Mouse (Mus musculus) T-helper 1 cell (primary cell): Measurements from ENCODE around the gene Cd164.

Experiments
- in situ Hi-C: fragments of 300-600 bp; cut with MboI, MseI; formaldehyde crosslinking; loops from one replicate; pipeline ENCODE4 v1.15.1; 2025; ENCODE audit warnings: high pct_unique_total_duplicates

The Cd164 gene

DNA sequence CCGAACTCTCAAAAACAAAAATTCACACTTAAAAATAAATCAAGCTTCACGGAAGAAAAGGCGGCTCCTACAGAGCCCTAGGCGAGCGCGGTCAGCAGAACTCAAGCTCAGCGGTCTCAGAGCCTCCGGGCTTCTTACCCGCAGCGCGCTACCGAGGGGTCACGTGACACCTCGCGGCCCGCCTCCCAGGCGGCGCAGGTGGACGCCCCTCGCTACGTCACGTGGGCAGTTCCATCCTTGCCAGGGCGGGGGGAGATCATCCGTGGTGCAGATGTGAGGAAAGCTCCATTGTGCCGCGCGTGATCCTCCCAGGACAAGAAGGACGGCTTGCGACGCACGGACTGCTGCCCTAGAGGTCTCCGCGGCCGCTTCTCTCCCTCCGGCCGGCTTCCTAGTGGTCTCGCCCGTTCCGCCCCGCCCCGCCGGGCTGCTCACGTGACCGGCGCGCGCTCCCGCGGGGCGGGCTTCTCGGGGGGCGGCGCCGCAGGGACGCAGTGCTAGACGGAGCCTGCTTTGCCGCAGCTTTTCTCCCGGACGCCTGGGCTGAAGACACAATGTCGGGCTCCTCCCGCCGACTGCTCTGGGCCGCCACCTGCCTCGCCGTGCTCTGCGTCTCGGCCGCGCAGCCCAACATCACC, at the start of gene Cd164:
Cd164 (plus strand) TSS at position 434 of the 638 bp plus-strand sequence.
- in situ Hi-C loops: no loop called here

DNA sequence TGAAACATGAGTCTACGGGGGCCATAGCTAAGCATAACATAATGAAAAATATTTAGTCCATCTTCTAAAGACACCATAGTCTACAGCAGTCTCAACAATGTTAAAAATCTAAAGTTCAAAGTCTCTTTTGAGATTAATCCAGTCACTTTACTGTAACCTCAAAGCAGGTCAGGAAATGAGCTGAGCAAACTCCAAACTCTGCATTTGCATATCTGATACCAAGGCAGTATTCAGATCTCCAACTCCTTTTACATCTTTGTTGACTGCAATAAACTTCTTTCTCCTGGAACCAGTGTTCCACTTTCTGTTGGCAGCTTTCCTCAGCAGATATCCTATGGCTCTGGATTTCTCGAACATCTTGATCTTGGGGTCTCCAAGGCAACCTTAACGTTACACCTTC, 48.5 kb upstream of the Cd164 start:
- in situ Hi-C loops: loop anchor here (10.0 kb wide), 1 partner anchor 1996 kb away; no protein-coding TSS in a partner anchor

DNA sequence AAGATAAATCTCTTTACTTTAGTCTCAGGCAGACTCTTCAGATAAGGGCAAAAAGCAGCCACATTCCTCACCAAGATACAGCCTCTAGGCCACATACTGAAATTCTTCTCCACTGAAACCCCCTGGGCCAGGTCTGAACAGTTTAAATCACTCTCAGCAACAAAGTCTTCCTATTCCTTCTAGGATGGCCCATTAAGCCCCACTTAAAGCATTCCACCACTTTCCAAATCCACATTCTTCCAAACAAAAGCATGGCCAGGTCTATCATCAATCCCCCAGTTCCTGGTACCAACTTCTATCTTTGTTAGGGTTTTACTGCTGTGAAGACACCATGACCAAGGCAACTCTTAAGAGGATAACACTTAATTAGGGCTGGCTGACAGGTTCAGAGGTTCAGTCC, 46.7 kb upstream of the Cd164 start:
- in situ Hi-C loops: loop anchor here (10.0 kb wide), 1 partner anchor 1998 kb away; no protein-coding TSS in a partner anchor

DNA sequence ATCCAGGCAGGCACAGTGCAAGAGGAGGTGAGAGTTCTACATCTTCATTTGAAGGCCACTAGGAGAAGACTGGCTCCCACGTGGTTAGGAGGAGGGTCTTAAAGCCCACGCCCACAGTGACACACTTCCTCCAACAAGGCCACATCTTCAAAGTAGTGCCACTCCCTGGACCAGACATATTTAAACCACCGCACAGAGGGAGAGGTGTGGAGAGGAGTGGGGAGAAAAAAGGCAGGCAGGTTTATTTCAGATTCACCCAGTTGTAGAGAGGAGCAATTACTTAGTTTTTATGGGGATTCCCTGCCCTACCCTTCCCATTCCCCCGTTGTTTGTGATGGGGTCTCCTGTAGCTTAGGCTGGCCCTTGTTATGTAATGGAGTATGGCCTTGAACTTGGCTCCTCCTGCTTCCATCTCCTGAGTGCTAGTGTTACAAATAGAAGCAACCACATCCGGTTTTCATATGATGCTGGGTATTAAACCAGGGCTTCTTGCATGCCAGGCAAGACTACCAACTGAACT, 46.2 kb upstream of the Cd164 start:
- in situ Hi-C loops: loop anchor here (10.0 kb wide), 1 partner anchor 1998 kb away; no protein-coding TSS in a partner anchor

DNA sequence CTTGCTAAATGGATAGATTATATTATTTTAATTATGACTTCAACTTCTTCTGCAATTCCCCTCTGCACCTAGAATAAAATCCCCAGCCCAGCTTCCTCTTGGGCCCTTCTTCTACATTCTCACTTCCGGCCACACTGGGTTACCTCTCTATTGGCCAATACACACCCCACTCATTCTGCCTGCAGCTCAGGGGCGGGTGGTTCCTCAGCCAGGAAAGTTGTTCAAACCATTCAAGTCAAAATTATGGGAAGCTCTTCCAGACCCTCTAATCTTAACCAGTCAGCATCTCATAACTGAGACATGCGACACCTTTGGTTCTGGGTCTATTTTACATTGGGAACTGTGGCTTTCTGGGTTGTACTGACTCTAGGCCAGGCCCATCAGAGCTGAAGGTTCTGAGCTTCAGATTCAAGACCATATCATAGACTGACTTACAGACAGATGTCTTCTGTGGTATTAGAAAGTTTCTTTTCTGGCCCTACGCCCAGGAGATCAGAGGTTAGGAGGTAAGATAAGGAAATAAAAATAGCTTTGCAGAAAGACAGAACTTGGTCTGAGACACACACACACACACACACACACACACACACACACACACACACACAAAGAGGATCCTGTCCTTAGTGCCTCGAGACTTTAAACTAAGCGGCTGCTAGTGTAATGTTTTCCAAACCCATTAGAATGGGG, 45.3 kb upstream of the Cd164 start:
- in situ Hi-C loops: loop anchor here (10.0 kb wide), 1 partner anchor 1999 kb away; no protein-coding TSS in a partner anchor

DNA sequence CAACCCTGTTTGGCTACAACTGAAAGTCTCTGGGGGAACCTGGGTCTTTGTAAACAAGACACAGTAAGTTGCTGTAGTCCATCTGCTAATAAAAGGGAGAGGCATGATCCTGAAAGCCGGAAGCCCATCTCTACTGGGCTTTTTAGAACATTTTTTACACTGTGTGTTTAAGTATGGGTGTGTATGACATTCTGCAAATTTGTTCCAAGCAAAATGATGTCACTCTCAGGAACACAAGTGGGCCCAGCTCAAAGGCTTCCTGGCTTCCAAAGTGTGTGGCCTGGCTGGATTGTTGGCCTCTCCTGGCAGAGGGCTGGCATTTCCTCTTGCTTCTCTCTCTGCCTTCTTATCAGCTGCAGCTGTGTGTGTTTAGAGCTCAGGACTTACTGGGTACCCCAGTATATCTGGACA, 44.2 kb upstream of the Cd164 start:
- in situ Hi-C loops: loop anchor here (5.0 to 10.0 kb wide), 2 partner anchors 173 to 2000 kb away; partner anchors contain the start of genes Ak9 and Fig4

DNA sequence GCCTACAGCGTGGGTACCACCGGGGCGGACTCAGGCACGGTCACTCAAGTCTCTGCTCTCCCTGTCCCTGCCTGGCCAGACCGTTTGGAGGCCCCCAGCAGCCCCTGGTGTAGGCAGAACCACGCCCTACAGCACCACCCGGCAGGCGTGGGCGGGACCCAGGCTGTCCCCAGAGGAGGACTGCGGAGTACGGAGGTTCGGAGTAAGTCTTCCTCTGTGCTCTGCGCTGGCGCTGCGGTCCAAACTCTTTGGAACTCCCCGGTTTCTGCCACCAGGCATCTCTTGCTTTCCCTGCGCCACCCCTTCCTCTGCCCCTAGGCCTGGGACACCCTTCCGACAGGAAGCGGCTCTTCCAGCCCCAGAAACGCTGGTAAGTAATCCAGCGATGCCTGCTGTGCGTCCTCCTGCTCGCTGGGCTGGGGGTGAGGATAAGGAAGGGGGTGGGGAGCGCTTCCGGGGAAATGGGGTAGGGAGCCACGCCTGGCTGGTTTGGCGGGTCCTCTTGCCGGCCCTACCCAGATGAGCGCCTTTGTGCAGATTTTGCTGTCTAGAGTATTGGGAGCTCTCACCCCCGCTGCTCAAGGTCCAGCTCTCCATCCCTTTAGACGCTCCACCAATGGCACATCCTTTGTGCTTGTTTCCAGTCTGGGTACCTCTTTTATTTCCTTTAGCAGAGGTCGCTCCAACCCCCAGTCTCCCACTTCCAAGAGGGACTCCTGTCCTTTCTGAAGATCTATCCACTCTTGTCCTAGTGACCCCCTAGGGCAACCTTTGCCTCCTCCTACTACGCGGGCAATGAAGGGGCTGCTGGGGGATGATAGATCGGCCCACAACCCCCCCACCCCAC, 42.8 kb upstream of the Cd164 start, which contains the start of gene Mical1:
Mical1 (plus strand) TSS at position 144 of the 847 bp plus-strand sequence.
- in situ Hi-C loops: loop anchor here (5.0 to 10.0 kb wide), 2 partner anchors 174 to 2002 kb away; partner anchors contain the start of genes Ak9 and Fig4

DNA sequence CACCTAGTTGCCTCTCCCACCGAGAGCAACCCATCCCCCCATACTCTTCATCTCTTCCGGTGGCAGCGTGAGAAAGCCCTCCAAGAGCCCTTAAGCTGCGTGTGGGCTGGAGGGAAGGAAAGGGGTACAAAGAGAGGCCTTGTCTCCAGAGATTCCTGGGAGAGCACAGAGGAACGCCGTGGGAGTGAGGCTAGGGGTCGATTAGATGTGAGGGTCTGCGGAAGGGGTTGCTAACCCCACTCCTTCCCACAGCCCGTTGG, 42.3 kb upstream of the Cd164 start:
- in situ Hi-C loops: loop anchor here (5.0 to 10.0 kb wide), 2 partner anchors 175 to 2002 kb away; partner anchors contain the start of genes Ak9 and Fig4

DNA sequence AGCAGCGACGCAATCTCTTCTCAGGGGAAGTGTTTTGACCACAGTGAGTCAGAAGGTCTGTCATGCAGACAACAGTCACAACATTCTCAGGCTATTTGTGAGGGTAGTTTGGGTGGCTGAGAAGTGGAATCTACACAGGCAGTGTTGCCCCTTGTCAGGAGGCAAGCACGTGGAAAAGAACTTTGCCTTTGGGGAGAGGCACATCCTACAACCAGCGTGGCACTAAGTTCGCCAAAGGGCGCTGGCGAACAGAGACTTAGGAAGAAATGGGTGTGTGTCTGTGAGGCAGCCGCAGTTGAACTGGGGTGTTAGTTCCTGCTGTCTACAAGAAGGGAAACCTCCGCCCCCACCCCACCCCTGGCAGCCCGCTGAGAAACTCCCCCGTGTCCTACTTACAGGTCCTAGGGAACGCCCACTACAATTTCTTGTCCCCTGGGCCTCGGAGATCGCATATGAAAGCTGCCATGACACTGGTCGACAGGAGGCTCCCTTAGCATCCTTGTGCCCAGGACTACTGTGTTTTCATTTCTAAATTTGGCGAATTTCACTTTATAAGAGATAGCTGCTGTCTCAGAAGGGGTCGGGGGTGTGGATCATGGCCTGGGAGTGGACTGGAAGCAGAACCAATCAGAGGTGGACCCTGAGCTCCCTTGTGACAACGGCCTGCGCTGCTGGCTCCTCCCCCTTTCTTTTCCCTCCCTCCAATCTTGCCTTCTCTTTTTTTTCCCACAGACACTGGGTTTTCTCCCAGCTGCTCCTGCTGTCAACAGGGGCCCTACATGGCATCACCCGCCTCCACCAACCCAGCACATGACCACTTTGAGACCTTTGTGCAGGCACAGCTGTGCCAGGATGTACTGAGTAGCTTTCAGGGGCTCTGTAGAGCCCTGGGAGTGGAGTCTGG, 41.7 kb upstream of the Cd164 start:
- in situ Hi-C loops: loop anchor here (5.0 to 10.0 kb wide), 2 partner anchors 175 to 2003 kb away; partner anchors contain the start of genes Ak9 and Fig4

DNA sequence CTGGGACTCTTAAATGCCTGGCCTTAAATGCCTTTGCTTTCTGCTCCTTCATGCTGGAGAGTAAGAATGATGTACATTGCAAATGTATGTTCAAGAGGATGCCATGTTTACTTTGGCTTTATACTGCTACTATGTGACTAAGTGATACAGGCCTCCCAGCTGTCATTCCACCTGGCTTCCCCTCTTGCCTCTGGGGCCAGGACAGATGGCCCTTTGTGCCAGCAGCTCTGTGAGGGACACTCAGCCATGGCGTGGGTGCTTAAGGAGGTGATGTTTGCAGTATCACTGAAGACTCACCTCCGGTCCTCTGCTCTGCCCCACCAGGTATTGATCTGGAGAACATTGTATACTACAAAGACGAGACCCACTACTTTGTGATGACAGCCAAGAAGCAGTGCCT, 39.3 kb upstream of the Cd164 start:
- in situ Hi-C loops: loop anchor here (5.0 to 10.0 kb wide), 2 partner anchors 178 to 2005 kb away; partner anchors contain the start of genes Ak9 and Fig4

DNA sequence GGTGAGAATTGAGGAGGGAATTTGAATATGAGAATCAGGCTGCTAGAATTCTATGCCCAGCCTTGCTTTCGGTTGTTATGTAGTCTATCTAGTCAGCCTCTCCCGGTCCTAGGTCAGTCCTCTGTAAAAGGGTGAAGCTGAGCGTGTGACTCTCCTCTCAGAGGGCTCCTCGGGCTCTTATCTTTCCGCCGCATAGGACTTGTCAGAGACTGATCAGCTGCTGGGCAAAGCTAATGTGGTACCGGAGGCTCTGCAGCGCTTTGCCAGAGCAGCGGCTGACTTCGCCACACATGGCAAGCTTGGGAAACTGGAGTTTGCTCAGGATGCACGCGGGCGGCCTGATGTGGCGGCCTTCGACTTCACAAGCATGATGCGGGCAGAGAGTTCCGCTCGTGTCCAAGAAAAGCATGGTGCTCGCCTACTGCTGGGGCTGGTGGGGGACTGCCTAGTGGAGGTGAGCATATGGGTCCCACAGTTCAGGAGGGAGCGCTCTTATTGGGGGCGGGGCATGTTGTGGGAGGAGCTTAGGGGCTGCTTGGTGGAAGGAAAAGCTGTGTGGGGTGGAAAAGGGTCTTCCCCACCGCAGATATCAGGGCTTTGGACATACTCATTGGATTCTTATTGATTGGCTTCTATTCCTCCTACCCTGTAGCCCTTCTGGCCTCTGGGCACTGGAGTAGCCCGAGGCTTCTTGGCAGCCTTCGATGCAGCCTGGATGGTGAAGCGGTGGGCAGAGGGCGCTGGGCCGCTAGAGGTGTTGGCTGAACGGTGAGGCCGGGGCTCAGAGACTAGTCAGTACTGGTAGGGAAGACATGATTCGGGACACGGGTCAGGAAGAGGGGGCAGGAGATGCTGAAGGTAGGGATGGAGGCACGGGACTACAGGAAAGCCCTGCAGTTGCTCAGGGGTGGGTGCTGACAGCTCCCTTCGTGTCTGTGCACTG, 38.0 kb upstream of the Cd164 start:
- in situ Hi-C loops: no loop called here

DNA sequence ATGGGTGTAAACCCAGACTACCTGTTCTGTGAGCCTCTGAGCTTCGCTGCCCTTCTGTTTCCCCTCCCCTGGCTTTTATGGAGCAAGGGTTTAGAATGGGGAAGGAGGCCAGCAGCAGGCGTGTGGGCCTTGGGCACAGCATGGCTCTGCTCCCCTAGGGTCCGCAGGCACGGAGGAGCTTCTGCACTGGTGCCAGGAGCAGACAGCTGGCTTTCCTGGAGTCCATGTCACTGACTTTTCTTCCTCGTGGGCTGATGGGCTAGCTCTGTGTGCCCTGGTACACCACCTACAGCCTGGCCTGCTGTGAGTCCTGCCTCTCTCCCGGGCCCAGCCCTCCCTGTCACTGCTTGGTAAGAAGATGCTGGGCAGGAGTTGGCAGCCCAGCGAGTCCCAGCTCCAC, 36.8 kb upstream of the Cd164 start:
- in situ Hi-C loops: no loop called here

DNA sequence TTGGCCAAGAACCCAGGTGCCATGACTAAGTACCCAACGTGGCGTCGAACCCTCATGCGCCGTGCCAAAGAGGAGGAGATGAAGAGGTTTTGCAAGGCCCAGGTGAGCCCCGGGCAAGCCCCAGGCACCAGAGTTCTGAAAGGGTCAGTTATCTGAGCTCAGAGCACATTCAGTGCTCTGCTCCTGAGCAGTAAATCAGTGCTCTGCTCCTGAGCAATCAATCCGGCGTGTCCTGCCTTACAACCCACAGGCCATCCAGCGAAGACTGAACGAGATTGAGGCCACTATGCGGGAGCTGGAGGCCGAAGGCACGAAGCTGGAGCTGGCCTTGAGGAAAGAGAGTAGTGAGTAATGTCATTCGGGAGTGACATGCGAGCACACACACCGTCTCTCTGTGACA, 33.4 kb upstream of the Cd164 start:
- in situ Hi-C loops: loop anchor here (5.0 kb wide), 1 partner anchor 33 kb away; the partner anchor contains the start of gene Zbtb24

DNA sequence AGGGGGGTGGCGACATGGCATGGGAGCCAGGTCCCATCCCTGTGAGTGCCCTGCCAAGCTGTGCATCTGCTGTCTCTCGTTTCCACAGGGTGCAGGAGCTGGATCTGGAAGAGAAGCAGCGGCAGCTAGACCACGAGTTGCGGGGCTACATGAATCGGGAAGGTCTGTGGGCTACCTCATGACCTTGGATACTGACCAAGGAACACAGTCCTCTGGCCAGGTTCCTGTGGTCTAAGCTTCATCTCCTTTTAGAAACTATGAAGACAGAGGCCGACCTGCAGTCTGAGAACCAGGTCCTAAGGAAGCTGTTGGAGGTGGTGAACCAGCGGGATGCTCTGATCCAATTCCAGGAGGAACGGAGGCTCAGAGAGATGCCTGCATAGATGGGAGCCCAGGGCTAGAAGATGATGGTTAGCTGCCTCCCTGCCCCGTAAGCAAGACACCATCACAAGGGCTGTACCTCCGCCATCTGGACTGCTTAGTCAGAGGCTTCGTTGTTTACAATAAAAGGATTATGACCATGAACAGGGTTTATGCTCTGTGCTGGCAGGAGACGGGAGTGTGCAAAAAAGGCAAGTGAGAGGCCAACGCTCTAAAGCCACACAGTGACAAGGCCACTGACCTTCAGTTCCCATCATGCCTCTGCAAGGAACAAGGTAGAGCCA, 32.6 kb upstream of the Cd164 start:
- in situ Hi-C loops: loop anchor here (5.0 kb wide), 1 partner anchor 34 kb away; the partner anchor contains the start of gene Zbtb24

DNA sequence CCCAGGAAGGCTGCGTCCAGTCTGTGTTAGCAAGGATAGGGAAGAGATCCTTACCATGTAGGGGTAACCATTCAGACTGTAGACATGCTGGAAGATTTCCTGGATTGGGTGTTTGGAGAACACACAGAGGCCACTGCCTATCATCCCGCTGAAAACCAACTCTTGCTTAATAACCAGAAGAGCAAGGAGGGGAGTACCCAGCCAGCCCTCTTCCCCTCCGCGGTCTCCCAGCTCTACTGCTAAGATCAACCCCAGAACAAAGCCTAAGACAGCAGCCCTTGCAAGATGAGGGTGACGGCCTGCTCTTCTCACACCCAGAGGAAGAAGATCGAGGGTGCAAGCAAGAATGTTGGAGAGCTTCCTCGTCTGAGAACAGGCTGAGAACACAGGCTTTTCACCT, 30.3 kb upstream of the Cd164 start:
- in situ Hi-C loops: loop anchor here (5.0 kb wide), 1 partner anchor 37 kb away; the partner anchor contains the start of gene Zbtb24

DNA sequence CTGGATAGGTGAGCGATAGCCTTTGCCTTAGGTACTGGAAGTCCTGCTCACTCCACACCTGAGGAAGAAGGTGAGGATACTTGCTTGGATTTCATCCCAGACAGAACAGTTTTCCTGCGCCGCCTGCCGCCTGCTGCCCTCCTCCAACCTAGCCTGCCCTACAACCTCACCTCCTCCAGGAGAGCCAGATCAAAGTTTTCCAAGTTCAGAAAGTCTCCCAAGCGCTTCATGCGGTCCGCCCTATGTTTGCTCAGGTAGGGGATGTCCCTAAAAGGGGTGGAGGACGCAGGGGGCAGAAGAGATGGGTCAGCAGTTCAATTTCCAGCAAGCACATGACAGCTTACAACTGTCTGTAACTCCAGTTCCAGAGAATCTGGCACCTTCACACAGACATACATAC, 29.9 kb upstream of the Cd164 start:
- in situ Hi-C loops: loop anchor here (5.0 kb wide), 1 partner anchor 37 kb away; the partner anchor contains the start of gene Zbtb24

DNA sequence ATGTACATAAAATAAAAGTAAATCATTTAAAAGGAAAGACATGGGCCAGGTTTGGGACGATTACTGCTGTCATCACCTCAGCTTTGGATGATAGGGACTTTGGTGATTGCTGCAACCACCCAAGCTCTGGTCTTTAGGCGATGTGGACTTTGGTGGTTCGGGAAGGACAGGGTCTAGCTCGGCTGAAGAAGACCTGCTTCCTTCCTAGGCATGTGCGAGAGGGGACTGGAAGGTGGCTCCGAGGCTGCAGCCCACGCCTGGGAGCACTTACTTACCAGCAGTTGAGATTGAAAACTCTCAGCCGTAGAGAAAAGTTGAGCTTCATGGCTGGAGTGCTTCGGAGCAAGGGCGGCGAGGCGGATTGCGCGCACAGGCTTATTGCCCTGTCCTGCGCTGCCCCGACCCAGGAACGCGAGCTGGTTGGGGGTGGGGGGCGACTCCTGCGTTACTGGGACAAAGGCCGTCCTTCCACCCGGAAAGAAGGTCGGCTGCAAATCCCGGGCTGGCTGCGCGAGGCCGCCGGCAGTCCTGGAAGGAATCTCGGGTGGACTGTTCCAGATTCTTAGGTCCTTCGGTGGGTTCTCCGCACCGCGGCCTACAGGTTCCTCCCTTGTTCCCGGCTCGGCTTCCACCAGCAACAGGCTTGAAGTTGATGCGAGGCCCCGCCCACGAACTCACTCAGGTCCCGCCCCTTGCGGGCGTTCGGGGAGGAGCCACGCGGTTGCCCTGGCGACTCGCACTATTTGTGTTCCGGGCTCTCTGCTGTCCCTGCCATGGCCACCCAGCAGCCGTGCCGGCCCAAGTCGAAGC, 29.3 kb upstream of the Cd164 start, which contains the start of the genes Smpd2 and Ppil6:
Smpd2 (minus strand) TSS at position 662 of the 810 bp plus-strand sequence.
Ppil6 (plus strand) TSS at position 732 of the 810 bp plus-strand sequence.
- in situ Hi-C loops: loop anchor here (5.0 kb wide), 1 partner anchor 38 kb away; the partner anchor contains the start of gene Zbtb24
